Mouse (Mus musculus): ENCODE measurements around the gene Swi5. TPM values are rescaled to one million over a fixed set of nuclear protein-coding genes. Genes with fewer than 3 reads are reported as not detected.

The Swi5 gene
- polyA plus RNA-seq (2016; fragmentation: Nextera tagmentation; extraction: Ambion mirVana), result 413 TPM in 2 replicates

- H3K36me3 ChIP-seq, result peaks cover 31% of the 10 kb centered on the region
- H3K27ac ChIP-seq, result peak within 1 kb of the TSS; percentile 76
- H3K4me2 ChIP-seq (replicated peaks), result peak within 1 kb of the TSS; percentile 87
- peak within 1 kb of the TSS; percentile 96 for H3K9ac ChIP-seq
- ATAC-seq (ENCODE audit: insufficient number of reproducible peaks, insufficient read depth, low FRiP score, low TSS enrichment), result peak; percentile 98
- H3K27me3 ChIP-seq, result no peaks in the 10 kb centered on the region
- peak within 1 kb of the TSS; percentile 98 for H3K4me3 ChIP-seq
- peaks cover 19% of the 10 kb centered on the region for H3K4me1 ChIP-seq
- H3K9me3 ChIP-seq, result no peaks in the 10 kb centered on the region
- under 1% methylated on average over 38 of the region's 41 CpGs for WGBS
Measured at GRCm38 (mm10) chr2:32287923-32288367, at the start of gene Swi5. Swi5 (minus strand) TSS chr2:32288075.

DNA sequence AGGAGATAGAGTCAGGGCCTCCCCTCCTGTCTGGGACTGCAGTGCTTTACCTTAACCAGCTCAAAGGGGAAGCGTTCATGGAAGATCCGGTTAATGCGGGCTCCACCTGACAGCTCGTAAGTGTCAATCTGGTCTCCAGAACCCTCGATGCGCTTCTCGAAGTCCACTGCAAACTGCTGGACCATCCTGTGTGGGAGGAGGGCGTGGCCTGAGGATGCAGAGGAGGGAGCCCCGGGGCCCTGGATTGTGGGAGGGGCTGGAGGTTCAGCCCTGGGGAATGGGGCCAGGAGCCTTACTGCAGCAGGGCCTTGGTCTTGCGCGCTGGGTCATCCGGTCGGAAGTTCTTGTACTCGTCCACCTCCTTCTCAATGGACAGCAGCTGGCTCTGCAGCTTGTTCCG lies 48.0 kb upstream of the Swi5 start:
- H3K9ac ChIP-seq, result no peak overlapping the region
- ATAC-seq (ENCODE audit: insufficient number of reproducible peaks, insufficient read depth, low FRiP score, low TSS enrichment), result no peak
- no peaks in the 10 kb centered on the region for H3K9me3 ChIP-seq
- 53% methylated on average over 15 of the region's 15 CpGs for WGBS
- H3K4me1 ChIP-seq, result no peaks in the 10 kb centered on the region
- H3K27ac ChIP-seq, result no peak overlapping the region
- peaks cover 85% of the 10 kb centered on the region for H3K36me3 ChIP-seq
- no peaks in the 10 kb centered on the region for H3K27me3 ChIP-seq
- no peak overlapping the region for H3K4me3 ChIP-seq
- H3K4me2 ChIP-seq (replicated peaks), result no peak overlapping the region

DNA sequence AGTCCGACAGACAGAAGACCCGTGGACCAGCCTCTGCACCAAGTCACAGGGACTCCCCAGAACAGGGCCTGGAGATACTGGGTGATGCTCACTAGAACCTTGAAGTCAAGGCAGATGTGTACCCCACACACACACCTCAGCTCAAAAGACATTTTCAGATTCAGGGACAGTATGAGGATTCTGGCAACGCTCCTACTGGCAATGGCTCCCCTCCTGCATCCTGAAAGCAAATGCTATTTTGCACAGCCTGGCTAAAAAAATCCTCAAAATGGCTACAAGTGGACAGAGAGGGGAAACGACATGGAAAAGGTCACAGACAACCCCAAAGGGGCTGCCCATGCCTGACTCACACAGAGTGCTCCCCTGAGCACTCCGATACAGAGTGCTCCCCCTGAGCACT lies 44.3 kb upstream of the Swi5 start:
- ATAC-seq (ENCODE audit: insufficient number of reproducible peaks, insufficient read depth, low FRiP score, low TSS enrichment), result no peak
- WGBS, result 88% methylated on average over 5 of the region's 5 CpGs
- no peak overlapping the region for H3K9ac ChIP-seq

DNA sequence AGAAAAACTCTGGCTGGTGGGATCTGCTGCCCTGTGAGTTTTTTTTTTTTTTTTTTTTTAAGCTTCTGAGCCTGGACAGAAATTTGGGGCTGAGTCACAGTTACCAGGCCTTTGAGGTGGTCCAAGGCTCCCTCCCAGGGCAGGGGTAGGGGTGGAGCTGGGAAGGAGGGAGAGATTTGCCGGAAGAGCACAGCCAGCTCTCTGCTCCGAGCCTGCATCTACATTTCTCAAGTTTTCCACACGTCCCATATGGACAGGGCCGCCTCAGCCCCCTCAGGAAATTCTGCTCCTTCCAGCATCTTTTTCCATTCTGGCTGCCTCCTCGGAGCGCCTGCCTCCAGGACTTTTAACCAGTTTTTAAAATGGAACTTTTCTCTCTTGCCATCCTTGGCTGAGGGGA lies 41.7 kb upstream of the Swi5 start:
- peaks cover 38% of the 10 kb centered on the region for H3K4me1 ChIP-seq
- peaks cover 36% of the 10 kb centered on the region for H3K36me3 ChIP-seq
- peak; percentile 50; the same call in 1 of the 2 replicates for ATAC-seq (ENCODE audit: insufficient number of reproducible peaks, insufficient read depth, low FRiP score, low TSS enrichment)
- 0 out of 2 replicates have a peak overlapping the region, but pooled peaks have one; percentile 15 for H3K9ac ChIP-seq
- peak overlapping the region; percentile 91 for H3K27ac ChIP-seq
- H3K4me3 ChIP-seq, result no peak overlapping the region
- 22% methylated on average over 6 of the region's 6 CpGs for WGBS
- no peaks in the 10 kb centered on the region for H3K9me3 ChIP-seq
- H3K27me3 ChIP-seq, result no peaks in the 10 kb centered on the region
- H3K4me2 ChIP-seq (replicated peaks), result no peak overlapping the region

More for the DNA sequence above, 44.3 kb upstream of the Swi5 start:
- Histone ChIP-seq H3K4me3 (no peak overlapping the region), H3K36me3 (peaks cover 57% of the 10 kb centered on the region), H3K27me3 (no peaks in the 10 kb centered on the region), H3K4me1 (peaks cover 26% of the 10 kb centered on the region), H3K27ac (no peak overlapping the region), H3K9me3 (no peaks in the 10 kb centered on the region), H3K4me2 (replicated peaks) (no peak overlapping the region)

DNA sequence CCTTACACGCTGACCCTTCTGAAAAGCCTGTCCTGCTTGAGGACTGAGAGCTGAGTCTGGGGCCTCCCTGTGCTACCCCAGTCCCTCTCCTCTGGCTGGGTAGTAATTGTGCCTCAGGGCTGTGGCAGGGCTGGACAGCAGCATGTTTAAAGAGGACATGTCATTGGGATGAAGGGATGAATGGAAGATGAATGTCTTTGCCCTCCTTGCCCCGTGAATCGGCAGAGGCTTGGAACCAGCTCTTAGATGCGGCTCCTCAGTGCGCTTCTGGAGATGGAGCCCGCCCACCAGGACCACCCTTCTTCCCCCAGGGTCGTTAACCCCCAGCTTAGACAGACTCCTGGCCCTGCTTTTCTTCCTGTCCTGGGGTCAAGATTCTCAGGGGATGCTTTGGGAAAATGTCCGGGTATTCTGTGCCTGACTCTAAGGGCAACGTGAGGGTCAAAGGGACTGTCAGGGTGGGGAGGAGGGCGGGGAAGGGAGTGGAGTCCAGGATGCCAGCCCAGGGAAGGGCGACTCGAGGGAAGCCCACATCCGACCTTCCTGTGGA lies 41.1 kb upstream of the Swi5 start:
- Histone ChIP-seq H3K36me3 (peaks cover 33% of the 10 kb centered on the region), H3K27ac (peak overlapping the region; percentile 91), H3K9me3 (no peaks in the 10 kb centered on the region), H3K27me3 (no peaks in the 10 kb centered on the region), H3K4me1 (peaks cover 38% of the 10 kb centered on the region), H3K9ac (no peak overlapping the region), H3K4me2 (replicated peaks) (no peak overlapping the region), H3K4me3 (no peak overlapping the region)
- ATAC-seq (ENCODE audit: insufficient number of reproducible peaks, insufficient read depth, low FRiP score, low TSS enrichment), result 0 out of 2 replicates have a peak, but pooled peaks have one; percentile 22
- 24% methylated on average over 13 of the region's 13 CpGs for WGBS

- Histone ChIP-seq H3K27me3 (no peaks in the 10 kb centered on the region), H3K9ac (no peak overlapping the region), H3K27ac (no peak overlapping the region), H3K4me2 (replicated peaks) (no peak overlapping the region), H3K4me1 (peaks cover 38% of the 10 kb centered on the region), H3K9me3 (no peaks in the 10 kb centered on the region), H3K4me3 (no peak overlapping the region), H3K36me3 (peaks cover 27% of the 10 kb centered on the region)
- ATAC-seq (ENCODE audit: insufficient number of reproducible peaks, insufficient read depth, low FRiP score, low TSS enrichment), result no peak
- WGBS, result 81% methylated on average over 4 of the region's 4 CpGs
Measured at GRCm38 (mm10) chr2:32327200-32327599, 39.3 kb upstream of the Swi5 start.

DNA sequence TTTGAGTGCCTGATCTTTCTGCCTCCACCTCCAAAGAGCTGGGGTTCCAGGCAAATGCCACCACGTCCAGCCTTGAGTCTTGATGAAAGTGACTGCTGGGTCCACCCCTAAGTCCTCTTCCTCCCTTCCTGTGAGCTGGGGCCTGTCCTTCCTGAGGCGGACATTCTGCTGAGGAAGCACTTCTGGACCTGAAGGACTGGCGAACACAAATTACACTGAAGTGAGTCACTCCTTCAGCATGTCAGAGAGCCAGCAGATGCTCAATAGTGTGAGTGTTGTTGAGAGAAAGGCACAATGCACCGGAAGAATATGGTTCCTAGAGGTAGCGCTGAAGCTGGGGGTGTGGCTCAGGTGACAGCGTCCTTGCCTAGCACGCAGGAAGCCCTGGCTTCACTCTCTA lies 37.5 kb upstream of the Swi5 start:
- Histone ChIP-seq H3K4me2 (replicated peaks) (no peak overlapping the region), H3K27ac (peak overlapping the region; percentile 65), H3K4me1 (peaks cover 47% of the 10 kb centered on the region), H3K9me3 (no peaks in the 10 kb centered on the region), H3K4me3 (no peak overlapping the region), H3K9ac (no peak overlapping the region), H3K36me3 (peaks cover 18% of the 10 kb centered on the region; the same call in 1 of the 2 replicates), H3K27me3 (no peaks in the 10 kb centered on the region)
- no peak for ATAC-seq (ENCODE audit: insufficient number of reproducible peaks, insufficient read depth, low FRiP score, low TSS enrichment)
- 54% methylated on average over 7 of the region's 7 CpGs for WGBS

DNA sequence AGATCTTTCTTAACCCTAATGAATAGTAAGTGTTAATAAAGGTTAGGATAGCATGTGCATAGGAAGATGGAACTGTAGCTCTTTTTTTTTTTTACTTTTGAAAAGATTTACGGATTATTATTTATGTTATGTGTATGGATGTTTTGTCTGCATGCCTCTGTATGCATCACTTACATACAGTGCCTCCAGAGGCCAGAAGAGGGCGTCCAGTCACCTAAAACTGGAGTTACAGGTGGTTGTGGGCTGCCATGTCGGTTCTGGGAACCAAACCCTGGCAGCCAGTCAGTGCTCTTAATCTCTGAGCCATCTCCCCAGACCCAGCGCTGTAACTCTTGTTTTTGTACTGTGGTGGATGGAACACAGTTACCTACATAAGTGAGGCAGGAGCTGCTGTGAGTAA lies 36.4 kb upstream of the Swi5 start:
- Histone ChIP-seq H3K36me3 (peaks cover 18% of the 10 kb centered on the region; the same call in 1 of the 2 replicates), H3K4me3 (no peak overlapping the region), H3K27ac (no peak overlapping the region), H3K27me3 (no peaks in the 10 kb centered on the region), H3K9ac (no peak overlapping the region), H3K9me3 (no peaks in the 10 kb centered on the region), H3K4me1 (peaks cover 48% of the 10 kb centered on the region), H3K4me2 (replicated peaks) (no peak overlapping the region)
- WGBS, result 64% methylated on average over 4 of the region's 4 CpGs
- no peak for ATAC-seq (ENCODE audit: insufficient number of reproducible peaks, insufficient read depth, low FRiP score, low TSS enrichment)

GRCm38 (mm10) chr2:32322754-32323741 lies 35.2 kb upstream of the Swi5 start:
- Histone ChIP-seq H3K9me3 (no peaks in the 10 kb centered on the region), H3K4me2 (replicated peaks) (no peak overlapping the region), H3K4me1 (peaks cover 40% of the 10 kb centered on the region), H3K27ac (peak overlapping the region; percentile 71; the same call in 1 of the 2 replicates), H3K36me3 (peaks cover 18% of the 10 kb centered on the region; the same call in 1 of the 2 replicates), H3K27me3 (no peaks in the 10 kb centered on the region), H3K9ac (no peak overlapping the region), H3K4me3 (no peak overlapping the region)
- no peak for ATAC-seq (ENCODE audit: insufficient number of reproducible peaks, insufficient read depth, low FRiP score, low TSS enrichment)
- 79% methylated on average over 7 of the region's 7 CpGs for WGBS

- no peak overlapping the region for H3K4me3 ChIP-seq
- WGBS, result 65% methylated on average over 9 of the region's 9 CpGs
- H3K27ac ChIP-seq, result peak overlapping the region; percentile 71
- no peak for ATAC-seq (ENCODE audit: insufficient number of reproducible peaks, insufficient read depth, low FRiP score, low TSS enrichment)
- peaks cover 46% of the 10 kb centered on the region for H3K4me1 ChIP-seq
- H3K9ac ChIP-seq, result no peak overlapping the region
- H3K27me3 ChIP-seq, result no peaks in the 10 kb centered on the region
- no peaks in the 10 kb centered on the region for H3K9me3 ChIP-seq
- peaks cover 18% of the 10 kb centered on the region; the same call in 1 of the 2 replicates for H3K36me3 ChIP-seq
- H3K4me2 ChIP-seq (replicated peaks), result no peak overlapping the region
Measured at GRCm38 (mm10) chr2:32321591-32322298, 33.9 kb upstream of the Swi5 start.

DNA sequence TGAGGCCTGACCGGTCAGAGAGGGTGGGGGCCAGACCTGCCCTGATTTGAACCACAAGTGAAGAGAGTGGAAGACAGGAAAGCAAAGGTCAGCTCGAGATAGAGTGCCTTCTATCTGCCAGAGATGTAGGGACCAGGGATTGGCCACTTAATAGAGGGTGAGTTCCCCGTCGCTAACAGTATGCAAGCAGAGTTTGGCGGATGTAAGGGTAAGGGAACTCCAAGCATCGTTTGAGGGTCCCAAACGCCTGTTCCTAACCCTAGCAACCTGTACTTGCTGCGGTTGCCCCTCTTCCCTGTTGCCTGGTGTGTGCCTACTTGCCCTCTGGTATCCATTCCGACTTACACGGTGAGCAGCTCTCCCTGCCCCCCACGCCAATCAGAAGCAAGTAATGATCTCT lies 32.8 kb upstream of the Swi5 start:
- Histone ChIP-seq H3K9ac (no peak overlapping the region), H3K9me3 (no peaks in the 10 kb centered on the region), H3K4me3 (no peak overlapping the region), H3K4me1 (peaks cover 51% of the 10 kb centered on the region), H3K4me2 (replicated peaks) (no peak overlapping the region), H3K27me3 (no peaks in the 10 kb centered on the region), H3K27ac (peak overlapping the region; percentile 99), H3K36me3 (peaks cover 18% of the 10 kb centered on the region; the same call in 1 of the 2 replicates)
- 46% methylated on average over 11 of the region's 11 CpGs for WGBS
- no peak for ATAC-seq (ENCODE audit: insufficient number of reproducible peaks, insufficient read depth, low FRiP score, low TSS enrichment)
